Mouse (Mus musculus) hindbrain, embryonic 15.5 days (tissue): ENCODE measurements around the gene Bloc1s3. TPM values are rescaled to one million over a fixed set of nuclear protein-coding genes. Genes with fewer than 3 reads are reported as not detected.
A peak's percentile ranks its signal among the peaks of the same experiment; 100 is the strongest.

Experiments
- ATAC-seq: fragments of 200-750 bp; cut with Nextera tagmentation; 2 replicates; pipeline ENCODE4 v1.8.0; 2017; ENCODE audit warnings: low read depth, moderate number of reproducible peaks, moderate TSS enrichment; ENCODE audit not compliant: low FRiP score
- H3K27ac ChIP-seq: fragments of 300-500 bp; sonication (generic); replicated peaks from 2 replicates; pipeline ENCODE4 v1.5.1; 2015; ENCODE audit warnings: mild to moderate bottlenecking, inconsistent platforms
- H3K27me3 ChIP-seq: fragments of 300-500 bp; sonication (generic); 2 replicates; pipeline ENCODE4 v1.6.1; 2015; ENCODE audit warnings: control low read depth, inconsistent platforms
- H3K36me3 ChIP-seq: fragments of 300-500 bp; sonication (generic); 2 replicates; pipeline ENCODE4 v1.6.1; 2015; ENCODE audit warnings: control low read depth, inconsistent platforms
- H3K4me1 ChIP-seq: fragments of 300-500 bp; sonication (generic); replicated peaks from 2 replicates; pipeline ENCODE4 v1.6.1; 2015; ENCODE audit warnings: control low read depth, inconsistent platforms
- H3K4me2 ChIP-seq: fragments of 300-500 bp; sonication (generic); 2 replicates; pipeline ENCODE4 v1.6.1; 2015; ENCODE audit warnings: moderate library complexity, mild to moderate bottlenecking, inconsistent platforms
- H3K4me3 ChIP-seq: fragments of 300-500 bp; sonication (generic); 2 replicates; pipeline ENCODE4 v1.5.1; 2015; ENCODE audit warnings: mild to moderate bottlenecking, inconsistent platforms
- H3K9ac ChIP-seq: fragments of 300-500 bp; sonication (generic); 2 replicates; pipeline ENCODE4 v1.6.1; 2015; ENCODE audit warnings: inconsistent platforms
- H3K9me3 ChIP-seq: fragments of 300-500 bp; sonication (generic); 2 replicates; pipeline ENCODE4 v1.6.1; 2016; ENCODE audit warnings: control low read depth, inconsistent platforms
- WGBS: fragments of 180-500 bp; shearing (Covaris S2); methylation state at CpG from one replicate; pipeline ENCODE4 v1.1.7; 2015; 5-methylcytosine and 5-hydroxymethylcytosine counted together
- polyA plus RNA-seq: library from polyadenylated mRNA; unstranded; fragments of >200 nt; fragmentation: Nextera tagmentation; extraction: Ambion mirVana; gene quantifications from 2 replicates; pipeline ENCODE4 v1.2.1, GENCODE M21; 2015

Bloc1s3 gene
- polyA plus RNA-seq = 4.5 and 4.8 TPM in 2 replicates

DNA sequence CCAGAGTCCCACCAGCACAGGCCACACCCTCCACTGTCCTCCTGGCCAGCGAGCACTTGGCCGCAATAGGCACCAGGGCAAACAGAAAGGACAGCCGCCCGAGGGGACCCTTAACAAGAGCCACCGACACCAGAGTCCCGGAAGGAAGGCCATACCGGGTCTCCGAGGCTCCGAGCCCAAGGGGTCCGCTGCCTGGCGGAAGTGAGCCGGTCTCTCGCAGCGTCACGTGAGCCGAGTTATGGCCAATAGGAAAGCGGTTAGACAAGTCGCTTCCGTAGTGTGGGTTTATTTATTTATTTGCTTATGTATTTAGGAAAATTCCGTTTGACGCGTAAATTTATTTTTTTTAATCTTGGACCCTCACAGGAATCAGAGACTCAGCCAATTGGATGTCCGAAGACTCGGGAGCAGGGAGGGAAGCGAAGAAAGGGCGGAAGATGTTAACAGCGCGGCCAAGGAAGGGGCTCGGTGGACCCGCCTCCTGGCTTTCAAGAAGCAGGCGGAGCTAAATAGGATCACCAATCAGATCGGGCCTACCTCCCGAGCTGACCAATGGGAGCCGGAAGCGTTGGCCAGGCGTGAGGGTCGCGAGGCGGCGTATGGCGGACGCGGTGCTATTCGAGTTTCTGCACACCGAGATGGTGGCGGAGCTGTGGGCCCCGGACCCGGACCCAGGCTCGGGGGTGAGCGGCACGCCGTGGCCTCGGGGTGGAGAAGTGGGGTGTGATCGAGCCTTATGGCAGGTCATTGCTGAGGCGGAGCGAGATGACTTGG lies at the start of gene Bloc1s3, which contains the start of gene Trappc6a:
Bloc1s3 (minus strand) TSS at position 218 of the 774 bp plus-strand sequence.
Trappc6a (plus strand) TSS at position 246 of the 774 bp plus-strand sequence.
- Histone ChIP-seq H3K9me3 (no peaks in the 10 kb centered on the region), H3K4me1 (peaks cover 29% of the 10 kb centered on the region), H3K27me3 (no peaks in the 10 kb centered on the region), H3K9ac (peak within 1 kb of the TSS; percentile 72), H3K4me2 (peak within 1 kb of the TSS; percentile 89), H3K4me3 (peak within 1 kb of the TSS; percentile 65), H3K36me3 (no peaks in the 10 kb centered on the region), H3K27ac (peak within 1 kb of the TSS; percentile 82)
- ATAC-seq = peak; percentile 97
- under 1% methylated on average over 56 of the region's 56 CpGs for WGBS

GRCm38 (mm10) chr7:19557086-19557485 lies 48.9 kb upstream of the Bloc1s3 start:
- H3K4me1 ChIP-seq = peaks cover 53% of the 10 kb centered on the region
- H3K9ac ChIP-seq = no peak overlapping the region

DNA sequence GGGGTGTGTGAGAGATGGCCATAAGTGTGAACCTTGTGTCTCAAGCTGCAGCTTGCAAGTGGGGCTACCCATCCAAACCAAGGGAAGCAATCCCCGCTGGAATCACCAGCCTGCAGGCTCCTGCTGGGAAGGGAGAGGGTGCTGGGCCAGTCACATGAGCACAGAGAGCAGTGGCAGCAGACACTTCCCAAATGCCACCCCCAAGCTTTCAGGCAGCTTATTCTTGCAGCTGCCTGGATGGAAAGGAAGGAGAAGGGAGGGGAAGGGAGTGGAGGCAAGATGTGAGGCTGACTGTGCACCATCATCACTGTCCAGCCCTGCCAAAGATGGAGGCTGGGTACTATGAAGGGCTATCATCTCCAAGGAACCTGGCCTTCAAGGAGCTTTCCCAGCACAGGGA lies 46.0 kb upstream of the Bloc1s3 start:
- Histone ChIP-seq H3K4me1 (peaks cover 31% of the 10 kb centered on the region), H3K9me3 (no peaks in the 10 kb centered on the region), H3K27me3 (no peaks in the 10 kb centered on the region), H3K36me3 (0 out of 2 replicates have a peak, but pooled peaks cover 5% of the 10 kb centered on the region), H3K4me3 (no peak overlapping the region), H3K27ac (no peak overlapping the region), H3K4me2 (no peak overlapping the region), H3K9ac (no peak overlapping the region)
- ATAC-seq = no peak
- 72% methylated on average over 1 of the region's 1 CpGs for WGBS

More at GRCm38 (mm10) chr7:19557086-19557485, 48.9 kb upstream of the Bloc1s3 start:
- Histone ChIP-seq H3K4me2 (no peak overlapping the region), H3K27me3 (no peaks in the 10 kb centered on the region), H3K9me3 (no peaks in the 10 kb centered on the region), H3K4me3 (no peak overlapping the region), H3K27ac (no peak overlapping the region), H3K36me3 (0 out of 2 replicates have a peak, but pooled peaks cover 5% of the 10 kb centered on the region)
- 93% methylated on average over 2 of the region's 2 CpGs for WGBS
- ATAC-seq = no peak

GRCm38 (mm10) chr7:19552443-19552842 lies 44.3 kb upstream of the Bloc1s3 start:
- no peaks in the 10 kb centered on the region for H3K9me3 ChIP-seq
- no peak overlapping the region for H3K4me3 ChIP-seq
- 43% methylated on average over 2 of the region's 2 CpGs for WGBS
- H3K9ac ChIP-seq = no peak overlapping the region
- no peak overlapping the region for H3K4me2 ChIP-seq
- peaks cover 13% of the 10 kb centered on the region for H3K4me1 ChIP-seq
- H3K27me3 ChIP-seq = no peaks in the 10 kb centered on the region
- ATAC-seq = no peak
- H3K36me3 ChIP-seq = 0 out of 2 replicates have a peak, but pooled peaks cover 5% of the 10 kb centered on the region
- no peak overlapping the region for H3K27ac ChIP-seq

DNA sequence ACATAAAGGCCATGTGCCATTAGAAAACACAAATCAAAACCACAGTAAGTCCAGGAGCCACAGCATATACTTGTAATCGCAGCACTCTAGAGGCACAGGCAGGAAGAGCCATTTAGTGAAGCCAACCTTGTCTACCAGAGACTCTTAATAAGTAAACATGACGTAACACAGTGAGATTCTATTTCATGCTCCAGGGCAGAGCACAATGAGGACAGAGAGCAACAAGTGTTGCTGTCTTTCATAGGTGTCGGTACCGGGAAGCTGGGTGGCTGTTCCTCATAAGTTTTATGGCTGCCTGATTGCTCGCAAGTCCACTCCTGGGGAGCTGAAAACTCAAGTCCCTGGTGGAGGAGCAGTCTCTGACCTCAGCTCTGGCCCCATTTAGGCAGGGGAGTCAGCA lies 43.5 kb upstream of the Bloc1s3 start:
- H3K4me1 ChIP-seq = peaks cover 6% of the 10 kb centered on the region; the same call in 1 of the 2 replicates
- H3K4me3 ChIP-seq = no peak overlapping the region
- H3K9me3 ChIP-seq = no peaks in the 10 kb centered on the region
- no peaks in the 10 kb centered on the region for H3K27me3 ChIP-seq
- no peak overlapping the region for H3K27ac ChIP-seq
- no peak overlapping the region for H3K9ac ChIP-seq
- WGBS = 80% methylated on average over 5 of the region's 5 CpGs
- no peak overlapping the region for H3K4me2 ChIP-seq
- 0 out of 2 replicates have a peak, but pooled peaks cover 5% of the 10 kb centered on the region for H3K36me3 ChIP-seq
- no peak for ATAC-seq

GRCm38 (mm10) chr7:19549394-19549793 lies 41.2 kb upstream of the Bloc1s3 start:
- 93% methylated on average over 10 of the region's 10 CpGs for WGBS
- ATAC-seq = no peak
- H3K4me1 ChIP-seq = 0 out of 2 replicates have a peak, but pooled peaks cover 4% of the 10 kb centered on the region

DNA sequence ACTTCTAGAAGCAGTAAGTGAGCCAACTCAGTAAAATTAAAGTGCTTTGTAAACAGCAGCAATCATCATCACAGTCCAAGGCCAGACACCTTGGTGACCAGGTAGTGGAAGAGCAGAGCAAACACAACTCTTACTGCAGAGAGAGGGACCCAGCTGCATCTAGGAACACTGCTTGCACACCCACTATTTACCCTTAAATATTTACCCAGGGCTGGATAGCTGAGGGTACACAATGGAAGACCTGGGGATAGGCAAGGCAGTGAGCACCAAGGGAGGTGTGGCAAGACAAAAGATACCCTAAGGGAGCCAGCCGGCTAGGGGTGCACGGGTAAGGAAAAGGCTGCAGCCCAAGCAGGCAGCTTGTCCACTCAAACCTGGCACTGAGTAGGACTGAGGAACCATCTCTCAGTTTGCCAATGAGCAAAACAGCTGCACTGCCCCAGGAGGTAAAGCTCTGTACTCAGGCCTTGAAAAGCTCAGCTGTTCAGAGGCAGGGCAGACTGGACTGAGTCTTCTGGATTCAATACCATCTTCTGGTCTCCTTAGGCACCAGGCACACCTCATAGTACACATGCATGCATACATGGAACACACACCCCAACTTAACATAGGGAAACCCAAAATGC lies 39.3 kb upstream of the Bloc1s3 start:
- no peaks in the 10 kb centered on the region for H3K27me3 ChIP-seq
- H3K9me3 ChIP-seq = no peaks in the 10 kb centered on the region
- ATAC-seq = no peak
- H3K4me2 ChIP-seq = no peak overlapping the region
- H3K36me3 ChIP-seq = 0 out of 2 replicates have a peak, but pooled peaks cover under 1% of the 10 kb centered on the region
- no peak overlapping the region for H3K27ac ChIP-seq
- H3K4me3 ChIP-seq = no peak overlapping the region
- H3K4me1 ChIP-seq = peaks cover 7% of the 10 kb centered on the region
- WGBS = 66% methylated on average over 2 of the region's 2 CpGs
- H3K9ac ChIP-seq = no peak overlapping the region

More at GRCm38 (mm10) chr7:19549394-19549793, 41.2 kb upstream of the Bloc1s3 start:
- H3K4me3 ChIP-seq = no peak overlapping the region
- H3K9me3 ChIP-seq = no peaks in the 10 kb centered on the region
- no peak overlapping the region for H3K27ac ChIP-seq
- H3K9ac ChIP-seq = no peak overlapping the region
- no peak overlapping the region for H3K4me2 ChIP-seq
- 0 out of 2 replicates have a peak, but pooled peaks cover 5% of the 10 kb centered on the region for H3K36me3 ChIP-seq
- H3K27me3 ChIP-seq = no peaks in the 10 kb centered on the region

DNA sequence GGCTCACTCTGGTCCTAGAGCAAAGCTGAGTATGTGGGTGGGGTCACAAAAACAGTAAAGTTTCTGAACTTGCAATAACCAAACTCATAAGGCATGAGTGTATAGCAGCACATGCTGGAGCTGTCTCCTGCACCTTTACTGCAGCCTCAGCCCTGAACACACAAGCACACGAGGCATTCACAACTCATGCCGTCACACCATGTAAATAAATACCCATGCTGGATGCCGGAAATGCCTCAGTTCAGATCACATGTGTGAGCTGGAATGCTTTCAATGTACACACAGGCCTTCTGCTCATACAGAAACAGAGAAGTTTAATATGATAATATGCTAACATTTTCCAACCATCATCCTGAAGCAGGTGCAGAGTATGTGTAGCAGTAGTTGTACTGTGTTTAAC lies 37.8 kb upstream of the Bloc1s3 start:
- H3K4me3 ChIP-seq = no peak overlapping the region
- H3K9me3 ChIP-seq = no peaks in the 10 kb centered on the region
- H3K4me1 ChIP-seq = peaks cover 22% of the 10 kb centered on the region
- no peak for ATAC-seq
- no peak overlapping the region for H3K27ac ChIP-seq
- whole genome bisulfite sequencing = 65% methylated on average over 3 of the region's 3 CpGs
- H3K9ac ChIP-seq = no peak overlapping the region
- H3K36me3 ChIP-seq = no peaks in the 10 kb centered on the region
- H3K27me3 ChIP-seq = no peaks in the 10 kb centered on the region
- no peak overlapping the region for H3K4me2 ChIP-seq

- ATAC-seq = no peak
- Histone ChIP-seq H3K9me3 (no peaks in the 10 kb centered on the region), H3K27me3 (no peaks in the 10 kb centered on the region), H3K4me2 (no peak overlapping the region), H3K4me1 (peaks cover 22% of the 10 kb centered on the region), H3K9ac (no peak overlapping the region), H3K27ac (no peak overlapping the region), H3K4me3 (no peak overlapping the region), H3K36me3 (no peaks in the 10 kb centered on the region)
- 62% methylated on average over 6 of the region's 6 CpGs for WGBS
These were observed 35.4 kb upstream of the Bloc1s3 start for GRCm38 (mm10) chr7:19543584-19543983.

DNA sequence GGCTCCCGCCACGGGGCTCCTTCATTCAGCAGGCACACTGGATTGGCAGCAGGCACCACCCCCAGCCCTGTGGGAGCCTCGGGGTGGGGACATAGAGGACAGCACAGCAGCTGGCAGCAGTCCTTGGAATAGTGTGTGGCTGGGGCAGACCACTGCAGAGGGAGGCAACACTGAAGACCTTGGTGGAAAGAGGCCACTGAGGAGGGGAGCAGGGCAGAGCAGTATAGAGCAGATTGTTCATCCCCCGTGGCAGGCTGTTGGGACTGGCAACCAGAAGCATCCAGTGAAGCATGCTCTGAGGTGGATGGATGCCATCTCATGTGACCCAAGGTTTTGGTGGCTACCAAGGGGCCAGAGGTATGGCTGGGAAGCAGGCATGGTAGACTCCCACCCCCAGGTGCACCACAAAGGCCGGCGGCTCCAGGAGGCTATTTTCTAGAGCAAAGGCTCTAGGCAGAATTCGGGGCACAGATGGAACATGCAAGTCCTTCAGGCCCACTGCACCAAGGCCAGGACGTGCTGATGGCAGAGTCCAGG lies 34.1 kb upstream of the Bloc1s3 start:
- Histone ChIP-seq H3K9me3 (no peaks in the 10 kb centered on the region), H3K27ac (no peak overlapping the region), H3K4me3 (no peak overlapping the region), H3K9ac (no peak overlapping the region), H3K36me3 (no peaks in the 10 kb centered on the region), H3K4me1 (peaks cover 22% of the 10 kb centered on the region), H3K4me2 (no peak overlapping the region), H3K27me3 (no peaks in the 10 kb centered on the region)
- peak; percentile 73 for ATAC-seq
- 48% methylated on average over 8 of the region's 8 CpGs for WGBS

- H3K36me3 ChIP-seq = no peaks in the 10 kb centered on the region
- no peaks in the 10 kb centered on the region for H3K27me3 ChIP-seq
- H3K9me3 ChIP-seq = no peaks in the 10 kb centered on the region
- H3K4me3 ChIP-seq = no peak overlapping the region
- no peak overlapping the region; the same call in 1 of the 2 replicates for H3K27ac ChIP-seq
- no peak overlapping the region for H3K9ac ChIP-seq
- 58% methylated on average over 7 of the region's 7 CpGs for WGBS
- H3K4me2 ChIP-seq = no peak overlapping the region
- H3K4me1 ChIP-seq = peaks cover 22% of the 10 kb centered on the region
- ATAC-seq = peak; percentile 5; the same call in 1 of the 2 replicates
These were observed 33.6 kb upstream of the Bloc1s3 start for GRCm38 (mm10) chr7:19541681-19542154.
